Mouse (Mus musculus) right cerebral cortex, postnatal 25 days (tissue): Measurements from ENCODE around the gene Gstt2.

Experiments
- DNase-seq: peaks from one replicate; pipeline ENCODE4 v3.0.0; 2022

Gstt2 gene

DNA sequence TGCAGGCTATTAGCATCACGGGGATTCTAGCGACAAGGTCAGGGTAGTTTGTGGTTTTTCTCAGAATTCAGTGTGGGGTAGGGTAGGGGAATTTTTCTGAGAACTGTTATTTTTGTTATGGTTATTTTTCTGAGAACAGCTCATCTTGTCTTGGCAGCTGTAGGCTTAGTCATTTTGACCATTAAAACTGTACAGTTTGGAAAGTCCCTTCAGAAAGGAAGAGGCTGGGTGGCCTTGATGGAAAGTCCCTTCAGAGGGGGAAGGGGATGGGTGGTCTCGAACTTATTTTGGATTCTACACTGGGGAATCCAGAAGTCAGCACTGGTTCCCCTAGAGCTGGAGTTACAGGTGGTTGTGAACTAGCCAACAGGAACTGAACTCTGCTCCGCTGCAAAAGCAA is 12.7 kb downstream of the Gstt2 start:
- no peak for DNase-seq

- no peak for DNase-seq
These were observed 13.4 kb downstream of the Gstt2 start for GRCm38 (mm10) chr10:75823782-75824181.

- DNase-seq: no peak
These were observed 14.8 kb downstream of the Gstt2 start, which contains the start of gene Gstt4 for GRCm38 (mm10) chr10:75822443-75822842. Gene Gstt4, minus strand, starts transcription at chr10:75822543.

- DNase-seq: no peak
These were observed 17.3 kb downstream of the Gstt2 start for GRCm38 (mm10) chr10:75819882-75820281.

DNA sequence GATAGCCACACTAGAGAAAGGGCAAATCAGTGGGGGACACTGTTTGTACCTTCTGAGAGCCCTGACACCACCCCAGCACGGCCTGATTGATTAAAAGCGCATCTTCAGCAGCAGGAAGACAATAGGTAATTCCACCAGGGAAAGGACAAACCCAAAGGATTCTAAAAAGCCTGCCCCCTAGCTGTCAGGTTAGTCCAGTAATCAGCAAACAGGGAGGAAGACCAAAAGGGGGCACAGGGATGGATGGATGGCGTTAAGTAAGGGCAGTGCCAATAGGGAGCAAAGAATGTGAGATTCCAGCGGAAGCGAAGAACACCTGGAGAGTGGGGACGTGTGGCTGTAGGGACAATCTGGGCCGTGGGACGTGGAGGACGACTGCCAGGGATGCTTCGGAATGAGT is 18.6 kb downstream of the Gstt2 start:
- DNase-seq: no peak

DNA sequence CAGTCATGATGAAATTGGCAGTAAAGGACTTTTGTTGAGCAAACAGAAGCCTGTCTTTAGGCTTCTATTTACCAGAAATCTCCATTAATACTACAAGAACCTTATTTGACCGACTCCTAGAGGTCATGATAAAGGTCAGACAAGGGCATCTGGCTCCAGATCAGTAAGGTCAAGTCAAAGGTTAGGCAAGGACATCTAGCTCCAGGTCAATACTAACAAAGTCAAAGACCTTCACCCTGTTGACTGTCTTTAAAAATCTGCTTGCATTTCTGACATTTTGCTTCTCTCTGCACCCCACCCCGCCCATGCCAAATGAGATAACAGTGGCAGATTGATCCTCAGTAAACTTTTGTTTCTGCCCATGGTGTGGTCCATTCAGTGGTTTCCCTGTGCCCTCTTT is 33.0 kb downstream of the Gstt2 start:
- no peak for DNase-seq

DNA sequence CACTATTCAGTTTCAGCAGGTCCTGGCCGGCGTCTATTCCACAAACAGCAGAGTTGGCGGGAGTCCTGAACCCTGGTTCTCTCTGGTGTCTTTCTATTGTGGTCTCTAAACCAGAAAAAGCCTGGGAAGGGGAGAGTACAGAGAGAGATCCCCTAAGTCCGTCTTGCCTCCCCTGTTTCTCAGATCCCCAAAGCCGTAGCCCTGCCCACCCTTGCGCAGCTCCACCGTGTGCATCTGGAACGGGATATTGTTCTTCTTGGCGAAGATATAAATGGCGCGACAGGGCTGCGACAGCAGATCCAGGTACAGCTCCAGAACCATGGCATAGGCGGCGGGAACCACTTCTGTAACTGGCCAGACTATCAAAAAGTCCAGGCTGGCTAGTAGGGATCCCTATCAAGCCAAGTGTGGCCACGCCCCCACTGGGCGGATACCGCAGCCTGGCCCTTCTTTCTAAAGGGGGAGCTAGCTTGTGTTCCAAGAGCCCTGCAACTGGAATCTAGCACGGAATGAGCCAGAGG is 39.0 kb downstream of the Gstt2 start, which contains the start of gene Gstt1:
Gene Gstt1, minus strand, starts transcription at position 409 of the 521 bp plus-strand sequence.
- DNase-seq: peak; percentile 35

- DNase-seq: peak; percentile 56
These were observed 39.5 kb downstream of the Gstt2 start for GRCm38 (mm10) chr10:75797619-75798175.

DNA sequence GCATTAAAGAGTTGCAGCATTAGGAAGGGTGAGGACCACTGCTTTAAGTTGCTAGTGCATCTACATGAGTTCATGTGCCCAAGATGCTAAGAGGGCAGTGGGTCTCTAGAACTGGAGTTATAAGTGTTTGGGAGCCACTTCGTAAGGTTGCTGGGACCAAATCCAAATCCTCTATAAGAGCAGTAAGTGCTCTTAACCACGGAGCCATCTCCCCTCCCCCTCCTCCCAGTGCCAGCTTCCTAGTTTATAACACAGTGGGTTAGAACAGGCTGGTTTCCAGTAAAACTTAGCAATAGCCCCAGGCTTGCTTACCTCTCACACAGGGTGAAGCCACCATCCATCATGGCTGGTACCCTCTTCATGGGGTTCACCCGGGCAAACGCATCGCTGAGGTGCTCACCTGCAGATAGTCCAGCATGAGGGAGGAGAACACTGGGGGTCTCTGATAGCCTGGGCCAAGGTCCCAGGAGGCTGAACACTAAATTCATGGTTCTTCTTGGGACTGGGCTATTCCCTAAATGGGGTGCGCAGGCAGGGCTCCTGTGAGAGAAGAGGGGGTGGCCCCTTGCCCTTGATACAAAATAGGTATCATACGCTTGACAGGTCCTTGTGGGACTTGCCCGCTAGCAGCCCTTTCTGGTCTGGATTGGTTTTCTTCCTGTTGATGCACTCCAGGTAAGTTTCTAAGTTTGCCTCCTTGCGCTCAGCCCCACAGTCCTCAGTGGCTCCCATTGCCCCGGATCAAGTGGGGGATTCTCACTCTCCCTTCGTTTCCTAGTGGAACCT is 40.3 kb downstream of the Gstt2 start:
- DNase-seq: no peak

- no peak for DNase-seq
These were observed 42.3 kb downstream of the Gstt2 start for GRCm38 (mm10) chr10:75794880-75795279.

- no peak for DNase-seq
These were observed 46.5 kb downstream of the Gstt2 start for GRCm38 (mm10) chr10:75790773-75791172.

GRCm38 (mm10) chr10:75789841-75790240 is 47.4 kb downstream of the Gstt2 start:
- DNase-seq: no peak

- DNase-seq: no peak
These were observed 48.0 kb downstream of the Gstt2 start for GRCm38 (mm10) chr10:75789081-75789735.

GRCm38 (mm10) chr10:75788277-75788676 is 48.9 kb downstream of the Gstt2 start:
- DNase-seq: peak; percentile 13

DNA sequence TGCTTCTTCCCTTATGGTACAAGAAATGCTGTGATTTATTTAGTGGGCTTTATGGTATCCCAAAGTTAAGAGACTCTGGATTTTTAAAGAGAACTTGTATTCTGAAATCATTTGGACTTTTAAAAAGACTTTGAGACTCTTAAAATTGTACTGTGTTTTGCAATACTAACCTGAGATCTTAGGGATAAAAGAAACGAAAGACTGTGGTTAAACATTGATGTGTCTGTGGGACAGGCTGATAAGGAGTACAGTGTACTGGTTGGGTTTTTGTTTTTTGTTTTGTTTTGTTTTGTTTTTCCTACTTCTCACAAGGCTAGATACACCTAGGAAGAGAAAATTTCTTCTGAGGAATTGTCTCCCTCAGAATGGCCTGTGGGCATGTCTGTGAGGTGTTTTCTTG is 51.8 kb downstream of the Gstt2 start:
- no peak for DNase-seq
